Mouse (Mus musculus) myocyte (in vitro differentiated cells): ENCODE measurements around the gene Dlg2.

Experiments
- MAX ChIP-seq: IDR thresholded peaks from one replicate; pipeline ENCODE4 v1.6.1; 2011; ENCODE audit warnings: low read depth, mild to moderate bottlenecking, control low read depth
- MYOD1 ChIP-seq, 3 experiments: IDR thresholded peaks; one replicate each; pipeline ENCODE4 v1.6.1; 2011; ENCODE audit warnings: control low read depth in 2 of 3, low read depth in 2 of 3, mild to moderate bottlenecking in 2 of 3, moderate library complexity in 1 of 3; ENCODE audit not compliant: insufficient read length in 2 of 3, control insufficient read depth in 1 of 3
- POLR2A ChIP-seq: IDR thresholded peaks from one replicate; pipeline ENCODE4 v1.6.1; 2011; ENCODE audit warnings: low read depth, mild to moderate bottlenecking, control low read depth, moderate library complexity; ENCODE audit not compliant: insufficient read length
- POLR2AphosphoS2 ChIP-seq: IDR thresholded peaks from one replicate; pipeline ENCODE4 v1.6.1; 2011; ENCODE audit warnings: low read depth, control low read depth; ENCODE audit not compliant: insufficient read length
- SRF ChIP-seq: IDR thresholded peaks from one replicate; pipeline ENCODE4 v1.6.1; 2011; ENCODE audit warnings: low read depth; ENCODE audit not compliant: control insufficient read depth, insufficient read length
- TCF12 ChIP-seq: IDR thresholded peaks from one replicate; pipeline ENCODE4 v1.6.1; 2011; ENCODE audit warnings: mild to moderate bottlenecking, control low read depth; ENCODE audit not compliant: poor library complexity, insufficient read depth, severe bottlenecking
- TCF3 ChIP-seq: IDR thresholded peaks from one replicate; pipeline ENCODE4 v1.6.1; 2011; ENCODE audit warnings: low read depth, control low read depth; ENCODE audit not compliant: insufficient read length
- USF1 ChIP-seq: IDR thresholded peaks from one replicate; pipeline ENCODE4 v1.6.1; 2011; ENCODE audit warnings: low read depth, mild to moderate bottlenecking, control low read depth, moderate library complexity

DNA sequence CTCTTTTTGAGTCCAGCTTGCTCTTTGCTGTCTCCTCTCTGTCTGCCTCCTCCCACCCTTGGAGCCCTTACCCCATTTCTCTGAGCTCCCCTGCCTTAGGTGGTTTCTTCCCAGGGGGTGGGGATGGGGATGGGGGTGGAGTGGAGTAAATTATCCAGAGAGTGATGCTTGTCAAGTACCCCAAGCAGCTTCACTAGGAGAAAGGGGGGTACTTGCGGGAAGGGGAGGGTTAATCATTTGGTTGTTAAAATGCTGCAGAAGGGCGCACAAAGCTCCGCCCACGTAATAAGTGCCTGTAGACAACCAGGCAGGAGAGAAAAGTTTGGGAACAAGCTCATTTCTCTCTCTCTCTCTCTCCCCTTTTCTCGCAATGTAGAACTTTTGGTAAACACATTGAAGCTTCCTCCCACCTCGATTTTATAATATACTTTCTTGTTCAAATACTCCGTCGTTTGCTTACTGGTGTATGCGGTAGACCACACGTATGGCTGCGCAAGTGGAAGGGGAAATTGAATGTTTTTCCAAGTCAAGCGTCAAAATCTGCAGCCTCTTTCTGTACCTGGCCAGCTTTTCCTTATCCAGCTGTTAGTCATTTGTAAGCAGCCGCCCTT, 410.0 kb downstream of the Dlg2 start:
- TF ChIP-seq TCF12 (no peak), POLR2A (no peak), MAX (no peak), USF1 (no peak), MYOD1 (IDR thresholded peaks at IDR 0.05; ENCODE audit: control insufficient read depth in 1 of 3, insufficient read length in 2 of 3, low read depth in 2 of 3) (no peak), TCF3 (no peak), POLR2AphosphoS2 (no peak), SRF (no peak)
